Mouse (Mus musculus): ENCODE results near the gene Hspa1b. TPM values are rescaled to one million over a fixed set of nuclear protein-coding genes. Genes with fewer than 3 reads are reported as not detected.
"Not testable (repeated sequence)": the region's sequence is repeated elsewhere in the genome, so short reads cannot be mapped to it uniquely, and the experiment has no call there.

Gene Hspa1b
- polyA plus RNA-seq (2015; fragmentation: Nextera tagmentation; extraction: Ambion mirVana) = 0.45 and 0.74 TPM in 2 replicates

- not testable (repeated sequence) for H3K36me3 ChIP-seq (ENCODE audit: control insufficient read depth, insufficient read depth, low read length); H3K4me1 ChIP-seq (ENCODE audit: control insufficient read depth, insufficient read depth, low read depth, low read length); H3K9me3 ChIP-seq (ENCODE audit: control insufficient read depth, low read length); H3K27me3 ChIP-seq (replicated peaks; ENCODE audit: control insufficient read depth, insufficient read depth, low read length)
- H3K27ac ChIP-seq (ENCODE audit: low read depth, low read length) = peak within 1 kb of the TSS; percentile 64
- H3K9ac ChIP-seq (ENCODE audit: low read depth, low read length) = peak within 1 kb of the TSS; percentile 42; the same call in 1 of the 2 replicates
- ATAC-seq = peak; percentile 96
- WGBS = 0% methylated on average over 23 of the region's 32 CpGs
- peak within 1 kb of the TSS; percentile 63 for H3K4me2 ChIP-seq (ENCODE audit: low read length)
- H3K4me3 ChIP-seq (ENCODE audit: low read length) = peak within 1 kb of the TSS; percentile 40
These were observed at the start of gene Hspa1b for GRCm38 (mm10) chr17:34959130-34959778. Hspa1b (minus strand) TSS chr17:34959238.

GRCm38 (mm10) chr17:35007387-35007991 is 48.5 kb upstream of the Hspa1b start:
- Histone ChIP-seq H3K36me3 (ENCODE audit: control insufficient read depth, insufficient read depth, low read length) (peaks cover 47% of the 10 kb centered on the region), H3K27me3 (replicated peaks; ENCODE audit: control insufficient read depth, insufficient read depth, low read length) (no peaks in the 10 kb centered on the region), H3K4me3 (ENCODE audit: low read length) (no peak overlapping the region), H3K27ac (ENCODE audit: low read depth, low read length) (no peak overlapping the region), H3K9me3 (ENCODE audit: control insufficient read depth, low read length) (no peaks in the 10 kb centered on the region), H3K9ac (ENCODE audit: low read depth, low read length) (no peak overlapping the region), H3K4me1 (ENCODE audit: control insufficient read depth, insufficient read depth, low read depth, low read length) (peaks cover 9% of the 10 kb centered on the region), H3K4me2 (ENCODE audit: low read length) (no peak overlapping the region)
- 97% methylated on average over 7 of the region's 7 CpGs for WGBS
- ATAC-seq = no peak

GRCm38 (mm10) chr17:35005902-35006301 is 46.9 kb upstream of the Hspa1b start:
- not testable (repeated sequence) for H3K9ac ChIP-seq (ENCODE audit: low read depth, low read length); ATAC-seq; H3K4me2 ChIP-seq (ENCODE audit: low read length); H3K27ac ChIP-seq (ENCODE audit: low read depth, low read length); H3K4me3 ChIP-seq (ENCODE audit: low read length); H3K9me3 ChIP-seq (ENCODE audit: control insufficient read depth, low read length); H3K27me3 ChIP-seq (replicated peaks; ENCODE audit: control insufficient read depth, insufficient read depth, low read length)
- H3K4me1 ChIP-seq (ENCODE audit: control insufficient read depth, insufficient read depth, low read depth, low read length) = peaks cover 13% of the 10 kb centered on the region
- peaks cover 32% of the 10 kb centered on the region for H3K36me3 ChIP-seq (ENCODE audit: control insufficient read depth, insufficient read depth, low read length)
- WGBS = 93% methylated on average over 4 of the region's 5 CpGs

GRCm38 (mm10) chr17:35005158-35005557 is 46.1 kb upstream of the Hspa1b start:
- 90% methylated on average over 10 of the region's 10 CpGs for WGBS
- Histone ChIP-seq H3K36me3 (ENCODE audit: control insufficient read depth, insufficient read depth, low read length) (peaks cover 25% of the 10 kb centered on the region), H3K9ac (ENCODE audit: low read depth, low read length) (no peak overlapping the region), H3K27me3 (replicated peaks; ENCODE audit: control insufficient read depth, insufficient read depth, low read length) (no peaks in the 10 kb centered on the region), H3K4me2 (ENCODE audit: low read length) (no peak overlapping the region), H3K4me1 (ENCODE audit: control insufficient read depth, insufficient read depth, low read depth, low read length) (peaks cover 13% of the 10 kb centered on the region), H3K27ac (ENCODE audit: low read depth, low read length) (no peak overlapping the region), H3K4me3 (ENCODE audit: low read length) (no peak overlapping the region), H3K9me3 (ENCODE audit: control insufficient read depth, low read length) (no peaks in the 10 kb centered on the region)
- no peak for ATAC-seq

GRCm38 (mm10) chr17:35004075-35004717 is 45.2 kb upstream of the Hspa1b start:
- H3K9ac ChIP-seq (ENCODE audit: low read depth, low read length) = no peak overlapping the region
- H3K27me3 ChIP-seq (replicated peaks; ENCODE audit: control insufficient read depth, insufficient read depth, low read length) = no peaks in the 10 kb centered on the region
- H3K4me1 ChIP-seq (ENCODE audit: control insufficient read depth, insufficient read depth, low read depth, low read length) = peaks cover 18% of the 10 kb centered on the region
- no peak for ATAC-seq
- no peak overlapping the region for H3K4me2 ChIP-seq (ENCODE audit: low read length)
- peaks cover 25% of the 10 kb centered on the region for H3K36me3 ChIP-seq (ENCODE audit: control insufficient read depth, insufficient read depth, low read length)
- no peak overlapping the region for H3K27ac ChIP-seq (ENCODE audit: low read depth, low read length)
- no peak overlapping the region for H3K4me3 ChIP-seq (ENCODE audit: low read length)
- H3K9me3 ChIP-seq (ENCODE audit: control insufficient read depth, low read length) = no peaks in the 10 kb centered on the region
- 95% methylated on average over 17 of the region's 17 CpGs for WGBS

GRCm38 (mm10) chr17:35003022-35003838 is 44.2 kb upstream of the Hspa1b start:
- Histone ChIP-seq H3K9ac (ENCODE audit: low read depth, low read length) (no peak overlapping the region; the same call in 1 of the 2 replicates), H3K27ac (ENCODE audit: low read depth, low read length) (no peak overlapping the region)

GRCm38 (mm10) chr17:35002153-35002865 is 43.3 kb upstream of the Hspa1b start:
- 9% methylated on average over 12 of the region's 12 CpGs for WGBS
- H3K27ac ChIP-seq (ENCODE audit: low read depth, low read length) = peak overlapping the region; percentile 44; the same call in 1 of the 2 replicates
- H3K27me3 ChIP-seq (replicated peaks; ENCODE audit: control insufficient read depth, insufficient read depth, low read length) = no peaks in the 10 kb centered on the region

More at GRCm38 (mm10) chr17:35003022-35003838, 44.2 kb upstream of the Hspa1b start:
- no peak overlapping the region for H3K4me2 ChIP-seq (ENCODE audit: low read length)
- WGBS = 73% methylated on average over 9 of the region's 9 CpGs
- ATAC-seq = no peak
- H3K27me3 ChIP-seq (replicated peaks; ENCODE audit: control insufficient read depth, insufficient read depth, low read length) = no peaks in the 10 kb centered on the region
- peaks cover 18% of the 10 kb centered on the region for H3K4me1 ChIP-seq (ENCODE audit: control insufficient read depth, insufficient read depth, low read depth, low read length)
- H3K9me3 ChIP-seq (ENCODE audit: control insufficient read depth, low read length) = no peaks in the 10 kb centered on the region
- no peak overlapping the region for H3K4me3 ChIP-seq (ENCODE audit: low read length)
- H3K36me3 ChIP-seq (ENCODE audit: control insufficient read depth, insufficient read depth, low read length) = peaks cover 22% of the 10 kb centered on the region

GRCm38 (mm10) chr17:35001452-35002152 is 42.6 kb upstream of the Hspa1b start:
- peak; percentile 43; the same call in 1 of the 2 replicates for ATAC-seq
- H3K9me3 ChIP-seq (ENCODE audit: control insufficient read depth, low read length) = no peaks in the 10 kb centered on the region

More at GRCm38 (mm10) chr17:35002153-35002865, 43.3 kb upstream of the Hspa1b start:
- Histone ChIP-seq H3K9me3 (ENCODE audit: control insufficient read depth, low read length) (no peaks in the 10 kb centered on the region), H3K36me3 (ENCODE audit: control insufficient read depth, insufficient read depth, low read length) (peaks cover 15% of the 10 kb centered on the region), H3K4me3 (ENCODE audit: low read length) (peak overlapping the region; percentile 89), H3K9ac (ENCODE audit: low read depth, low read length) (peak overlapping the region; percentile 95), H3K4me2 (ENCODE audit: low read length) (peak overlapping the region; percentile 99), H3K4me1 (ENCODE audit: control insufficient read depth, insufficient read depth, low read depth, low read length) (peaks cover 18% of the 10 kb centered on the region)
- ATAC-seq = no peak

More at GRCm38 (mm10) chr17:35001452-35002152, 42.6 kb upstream of the Hspa1b start:
- no peaks in the 10 kb centered on the region for H3K27me3 ChIP-seq (replicated peaks; ENCODE audit: control insufficient read depth, insufficient read depth, low read length)
- peaks cover 18% of the 10 kb centered on the region for H3K4me1 ChIP-seq (ENCODE audit: control insufficient read depth, insufficient read depth, low read depth, low read length)
- H3K36me3 ChIP-seq (ENCODE audit: control insufficient read depth, insufficient read depth, low read length) = peaks cover 13% of the 10 kb centered on the region
- peak overlapping the region; percentile 99 for H3K4me2 ChIP-seq (ENCODE audit: low read length)
- H3K27ac ChIP-seq (ENCODE audit: low read depth, low read length) = peak overlapping the region; percentile 98
- H3K4me3 ChIP-seq (ENCODE audit: low read length) = peak overlapping the region; percentile 89
- WGBS = under 1% methylated on average over 32 of the region's 35 CpGs
- peak overlapping the region; percentile 95 for H3K9ac ChIP-seq (ENCODE audit: low read depth, low read length)
